Mouse (Mus musculus) layer of hippocampus, adult 8-10 months (tissue): Measurements from ENCODE around the gene Telo2. TPM values are rescaled to one million over a fixed set of nuclear protein-coding genes. Genes with fewer than 3 reads are reported as not detected.
"Not testable (repeated sequence)": the region's sequence is repeated elsewhere in the genome, so short reads cannot be mapped to it uniquely, and the experiment has no call there.

Experiments
- DNase-seq, 2 experiments: peaks; one replicate each; pipeline ENCODE4 v3.0.0; 2022; ENCODE audit warnings: low spot score in 2 of 2
- total RNA-seq, 4 experiments: library from RNA; stranded (reverse); gene quantifications; 2 replicates each; pipeline ENCODE4 v1.2.4; 2022

Telo2 gene
- 10 to 100 TPM; 32.8 to 38.7 (median 36.8) TPM for total RNA-seq

- DNase-seq = peak; percentile 84 to 93
Measured at GRCm38 (mm10) chr17:25115664-25116432, at the start of gene Telo2. Gene Telo2, minus strand, starts transcription at chr17:25115967.

- DNase-seq = no peak
Measured at GRCm38 (mm10) chr17:25164770-25165169, 49.0 kb upstream of the Telo2 start.

GRCm38 (mm10) chr17:25163387-25163786 lies 47.6 kb upstream of the Telo2 start:
- no peak for DNase-seq

GRCm38 (mm10) chr17:25162161-25162560 lies 46.4 kb upstream of the Telo2 start, which contains the start of gene Ccdc154:
Gene Ccdc154, plus strand, starts transcription at chr17:25162461.
- DNase-seq = no peak

GRCm38 (mm10) chr17:25139960-25140359 lies 24.2 kb upstream of the Telo2 start:
- no peak for DNase-seq

- no peak for DNase-seq
Measured at GRCm38 (mm10) chr17:25138803-25139202, 23.0 kb upstream of the Telo2 start.

- no peak for DNase-seq
Measured at GRCm38 (mm10) chr17:25135622-25136021, 19.9 kb upstream of the Telo2 start.

- DNase-seq = peak; percentile 92 to 94
Measured at GRCm38 (mm10) chr17:25133275-25133698, 17.5 kb upstream of the Telo2 start, which contains the start of gene Clcn7. Gene Clcn7, plus strand, starts transcription at chr17:25133391.

GRCm38 (mm10) chr17:25130060-25130459 lies 14.3 kb upstream of the Telo2 start:
- DNase-seq = no peak

GRCm38 (mm10) chr17:25127681-25128080 lies 11.9 kb upstream of the Telo2 start:
- DNase-seq = no peak

GRCm38 (mm10) chr17:25127079-25127478 lies 11.3 kb upstream of the Telo2 start:
- no peak for DNase-seq

GRCm38 (mm10) chr17:25125442-25126060 lies 9.8 kb upstream of the Telo2 start:
- not testable (repeated sequence) for DNase-seq

- DNase-seq = no peak
Measured at GRCm38 (mm10) chr17:25123979-25124378, 8.2 kb upstream of the Telo2 start.

GRCm38 (mm10) chr17:25120406-25120805 lies 4.6 kb upstream of the Telo2 start, which contains the start of gene Ptx4:
Gene Ptx4, plus strand, starts transcription at chr17:25120760.
- no peak for DNase-seq

GRCm38 (mm10) chr17:25117263-25117662 lies 1.5 kb upstream of the Telo2 start:
- DNase-seq = no peak

GRCm38 (mm10) chr17:25114908-25115645 lies 690 bp downstream of the Telo2 start:
- DNase-seq = no peak

GRCm38 (mm10) chr17:25112423-25112810 lies 3.4 kb downstream of the Telo2 start:
- no peak for DNase-seq

GRCm38 (mm10) chr17:25111739-25112422 lies 3.9 kb downstream of the Telo2 start:
- peak; percentile 57 to 65 for DNase-seq

- no peak for DNase-seq
Measured at GRCm38 (mm10) chr17:25111220-25111619, 4.5 kb downstream of the Telo2 start.

GRCm38 (mm10) chr17:25110590-25110989 lies 5.2 kb downstream of the Telo2 start:
- no peak for DNase-seq

- DNase-seq = no peak
Measured at GRCm38 (mm10) chr17:25109578-25109977, 6.2 kb downstream of the Telo2 start.
